In the genomic region with DNA sequence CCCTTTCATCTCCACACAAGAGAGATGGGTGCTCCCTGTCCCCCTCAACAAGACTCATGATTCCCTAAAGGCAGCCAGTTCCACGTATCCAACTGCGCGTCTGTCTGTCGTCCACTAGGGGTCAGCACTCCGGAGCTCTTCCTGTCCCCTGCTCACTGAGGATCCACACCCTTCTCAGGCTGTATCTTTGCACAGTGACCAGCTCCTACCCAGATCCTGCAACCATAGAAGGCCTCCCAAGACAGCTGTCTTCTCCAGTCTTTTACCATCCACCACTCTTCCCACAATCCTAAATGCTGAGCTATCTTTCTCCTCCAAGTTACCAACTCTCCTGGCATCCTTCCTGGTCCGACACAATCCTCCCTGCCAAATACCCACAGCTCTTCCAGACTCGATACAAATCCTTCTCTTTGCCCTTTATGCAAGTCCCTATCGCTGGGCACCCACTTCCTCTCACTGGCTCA, we compare ENCODE assay signal across 8 mouse cellular contexts. TPM values are rescaled to one million over a fixed set of nuclear protein-coding genes. Genes with fewer than 3 reads are reported as not detected.
DNase-seq lines count a peak whose midpoint lies in the region; ATAC-seq and TF ChIP-seq lines count a peak whose summit lies in the region.

No protein-coding gene starts in this region.

- H3K27me3 ChIP-seq in forebrain, embryonic 11.5 days (ENCODE audit: control insufficient read depth, insufficient read depth, low read length), result no peaks in the 10 kb centered on the region
- no peaks in the 10 kb centered on the region for H3K27me3 ChIP-seq in kidney, postnatal 0 days (ENCODE audit: insufficient read depth, low read length)

- no peak overlapping the region for H3K27ac ChIP-seq in forebrain, embryonic 11.5 days (ENCODE audit: low read depth, low read length)
- no peak overlapping the region for H3K27ac ChIP-seq in kidney, postnatal 0 days

- H3K4me2 ChIP-seq in forebrain, embryonic 11.5 days (ENCODE audit: low read depth, low read length, severe bottlenecking), result no peak overlapping the region
- H3K4me2 ChIP-seq in kidney, postnatal 0 days (ENCODE audit: low read length), result no peak overlapping the region

- no peaks in the 10 kb centered on the region for H3K9me3 ChIP-seq in forebrain, embryonic 11.5 days (ENCODE audit: control insufficient read depth, low read length)
- no peaks in the 10 kb centered on the region for H3K9me3 ChIP-seq in kidney, postnatal 0 days (replicated peaks; ENCODE audit: low read length)

- no peaks in the 10 kb centered on the region for H3K36me3 ChIP-seq in forebrain, embryonic 11.5 days (ENCODE audit: control insufficient read depth, insufficient read depth, low read length)
- no peaks in the 10 kb centered on the region for H3K36me3 ChIP-seq in kidney, postnatal 0 days (ENCODE audit: insufficient read depth, low read length)

- no peaks in the 10 kb centered on the region for H3K4me1 ChIP-seq in forebrain, embryonic 11.5 days (replicated peaks; ENCODE audit: control insufficient read depth, insufficient read depth, low read length)
- no peaks in the 10 kb centered on the region for H3K4me1 ChIP-seq in kidney, postnatal 0 days (replicated peaks; ENCODE audit: insufficient read depth, low read length)

- peak; percentile 23 to 69 for DNase-seq in adrenal gland, adult (ENCODE audit: inconsistent age in 2 of 2, low spot score in 1 of 2)
- no peak for DNase-seq in adrenal gland, postnatal 4 days (ENCODE audit: low spot score in 2 of 2)
- DNase-seq in A20 (ENCODE audit: low read depth, low spot score), result peak; percentile 56
- peak; percentile 85 for DNase-seq in brain, adult 2 months (ENCODE audit: low read depth, low spot score)
- DNase-seq in forebrain, embryonic 11.5 days (ENCODE audit: low spot score), result peak; percentile 73
- peak; percentile 77 for DNase-seq in kidney, postnatal 0 days (ENCODE audit: low spot score)
- DNase-seq in lung, postnatal 25 days (ENCODE audit: low spot score), result peak; percentile 14
- peak; percentile 56 to 62 for DNase-seq in right cerebral cortex, postnatal 10 days (ENCODE audit: low spot score in 2 of 2)

- ATAC-seq in forebrain, embryonic 11.5 days (replicated peaks; ENCODE audit: low FRiP score), result peak; percentile 51; the same call in 1 of the 2 replicates
- ATAC-seq in kidney, postnatal 0 days (replicated peaks; ENCODE audit: low FRiP score, low read depth), result no peak

- TF ChIP-seq CTCF in kidney, postnatal 0 days (IDR thresholded peaks at IDR 0.05; ENCODE audit: low read depth), result peak; percentile 82

- H3K9ac ChIP-seq in forebrain, embryonic 11.5 days (ENCODE audit: low read length), result no peak overlapping the region
- no peak overlapping the region for H3K9ac ChIP-seq in kidney, postnatal 0 days (ENCODE audit: low read depth, low read length)

- no peak overlapping the region for H3K4me3 ChIP-seq in forebrain, embryonic 11.5 days (ENCODE audit: low read depth, low read length)
- no peak overlapping the region for H3K4me3 ChIP-seq in kidney, postnatal 0 days (replicated peaks; ENCODE audit: low read depth, low read length)

- 27% methylated on average over 8 of the region's 8 CpGs for WGBS in forebrain, embryonic 11.5 days
- 23% methylated on average over 8 of the region's 8 CpGs for WGBS in kidney, postnatal 0 days

RNA-seq across cellular contexts. Expression of gene Syt16, which starts 12.0 kb away (rescaled TPM):
- 1 to 10 TPM; 2.0 to 3.0 TPM for total RNA-seq in adrenal gland, postnatal 4 days (2021)
- polyA plus RNA-seq in forebrain, embryonic 11.5 days (2014; fragmentation: Nextera tagmentation; extraction: Ambion mirVana), result 4.8 and 4.9 TPM in 2 replicates
- 0.36 and 0.67 TPM in 2 replicates for polyA plus RNA-seq in kidney, postnatal 0 days (2015; fragmentation: Nextera tagmentation; extraction: Ambion mirVana)

RNA-seq across cellular contexts. Expression of gene Snapc1, which starts 45.2 kb away (rescaled TPM):
- total RNA-seq in adrenal gland, postnatal 4 days (2021), result 10 to 100 TPM; 17.0 to 18.8 TPM
- polyA plus RNA-seq in forebrain, embryonic 11.5 days (2014; fragmentation: Nextera tagmentation; extraction: Ambion mirVana), result 25.4 and 27.9 TPM in 2 replicates
- polyA plus RNA-seq in kidney, postnatal 0 days (2015; fragmentation: Nextera tagmentation; extraction: Ambion mirVana), result 12.4 and 12.6 TPM in 2 replicates

Comparison
In these comparisons a context has a peak if more than half of its experiments do, and no peak if none do; other contexts are left out.
1. DNase-seq: peak in adrenal gland, adult (2 of 2), A20 (single experiment), brain, adult 2 months (single experiment), forebrain, embryonic 11.5 days (single experiment), kidney, postnatal 0 days (single experiment), lung, postnatal 25 days (single experiment) and right cerebral cortex, postnatal 10 days (2 of 2); none in adrenal gland, postnatal 4 days (0 of 2).